Mouse (Mus musculus) CD4-positive naive resting alpha-beta T cell, adult 76 days (primary cell): ENCODE measurements around the gene Lin28a. TPM values are rescaled to one million over a fixed set of nuclear protein-coding genes. Genes with fewer than 3 reads are reported as not detected.

Experiments used
- total RNA-seq: library from RNA; stranded (reverse); gene quantifications from one replicate; pipeline ENCODE4 v1.2.4, GENCODE M21; 2023

The Lin28a gene
- total RNA-seq, result not detected

DNA sequence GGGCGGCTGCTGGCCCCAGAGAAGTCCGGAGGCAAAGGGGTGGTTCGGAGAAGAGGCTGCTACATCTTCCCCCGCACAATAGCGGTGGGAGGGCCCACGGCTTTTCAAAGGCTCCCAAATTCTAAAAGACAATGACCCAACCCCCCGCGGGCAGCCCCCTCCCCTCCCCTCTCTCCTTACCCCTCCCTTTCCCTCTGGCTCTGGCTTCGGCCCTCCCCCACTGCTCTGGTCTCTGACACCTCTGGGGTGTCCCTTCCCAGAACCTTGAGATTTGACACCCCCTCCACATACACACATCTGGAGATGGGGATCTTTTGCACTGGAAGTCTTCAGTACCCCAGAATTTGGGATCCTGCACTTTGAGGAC is at the start of gene Lin28a:
TSS of gene Lin28a (minus strand) at position 63 of the 367 bp plus-strand sequence.

DNA sequence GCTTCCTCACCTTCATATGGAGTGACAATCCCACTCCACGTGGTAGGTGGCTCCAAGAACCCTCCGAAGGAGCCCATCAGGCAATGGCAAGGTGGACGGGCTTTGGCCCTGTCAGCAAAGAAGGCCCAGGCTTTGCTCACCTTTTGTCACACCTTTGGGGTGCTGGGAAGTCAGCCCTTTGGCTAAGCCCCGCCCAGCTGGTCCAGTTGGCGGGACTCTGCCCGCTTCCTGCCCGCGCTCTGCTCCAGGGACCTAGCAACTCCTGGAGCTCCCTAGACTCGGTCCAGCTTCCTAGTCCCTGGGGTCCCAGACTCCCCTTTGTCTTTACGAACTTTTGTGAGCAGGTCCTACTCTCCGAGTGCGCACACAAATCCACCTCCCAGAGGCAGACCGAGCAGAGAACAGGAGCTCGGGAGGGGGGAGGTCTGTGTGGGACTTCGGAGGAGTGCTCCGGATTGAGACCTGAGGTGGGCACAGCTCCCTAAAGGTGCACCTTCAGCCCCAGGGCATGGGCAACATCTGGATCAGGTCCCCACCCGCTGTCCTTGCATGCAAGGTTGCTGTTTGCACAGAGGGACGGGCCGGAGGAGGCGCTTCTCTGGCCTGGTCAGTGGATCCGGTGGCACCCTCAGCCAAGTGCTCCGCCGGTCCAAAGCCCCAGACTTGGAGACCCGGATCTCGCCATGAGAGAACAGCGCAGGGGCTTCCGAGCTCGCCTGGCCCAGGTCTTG is 41.7 kb upstream of the Lin28a start, which contains the start of gene Crybg2:
TSS of gene Crybg2 (plus strand) at position 681 of the 731 bp plus-strand sequence.

DNA sequence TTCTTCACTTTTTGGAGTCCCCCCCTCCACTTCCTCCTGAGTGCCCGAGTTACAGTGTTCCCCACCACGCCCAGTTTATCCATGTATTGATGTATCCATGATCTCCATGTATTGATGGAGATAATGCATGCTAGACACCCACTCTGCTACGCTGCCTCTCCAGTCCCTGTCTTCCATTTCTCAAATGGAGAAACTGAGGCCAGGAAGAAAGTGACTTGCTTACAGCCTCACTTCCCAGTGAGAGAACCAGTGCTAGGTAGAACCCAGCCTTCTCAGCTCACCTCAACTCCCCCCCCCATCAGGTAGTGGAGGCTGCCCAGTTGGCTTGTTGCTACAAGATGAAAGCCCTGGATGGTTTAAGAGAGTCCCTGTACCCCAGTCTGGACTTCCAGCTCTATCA is 34.9 kb upstream of the Lin28a start, which contains the start of gene Zfp683:
TSS of gene Zfp683 (plus strand) at position 301 of the 400 bp plus-strand sequence.

DNA sequence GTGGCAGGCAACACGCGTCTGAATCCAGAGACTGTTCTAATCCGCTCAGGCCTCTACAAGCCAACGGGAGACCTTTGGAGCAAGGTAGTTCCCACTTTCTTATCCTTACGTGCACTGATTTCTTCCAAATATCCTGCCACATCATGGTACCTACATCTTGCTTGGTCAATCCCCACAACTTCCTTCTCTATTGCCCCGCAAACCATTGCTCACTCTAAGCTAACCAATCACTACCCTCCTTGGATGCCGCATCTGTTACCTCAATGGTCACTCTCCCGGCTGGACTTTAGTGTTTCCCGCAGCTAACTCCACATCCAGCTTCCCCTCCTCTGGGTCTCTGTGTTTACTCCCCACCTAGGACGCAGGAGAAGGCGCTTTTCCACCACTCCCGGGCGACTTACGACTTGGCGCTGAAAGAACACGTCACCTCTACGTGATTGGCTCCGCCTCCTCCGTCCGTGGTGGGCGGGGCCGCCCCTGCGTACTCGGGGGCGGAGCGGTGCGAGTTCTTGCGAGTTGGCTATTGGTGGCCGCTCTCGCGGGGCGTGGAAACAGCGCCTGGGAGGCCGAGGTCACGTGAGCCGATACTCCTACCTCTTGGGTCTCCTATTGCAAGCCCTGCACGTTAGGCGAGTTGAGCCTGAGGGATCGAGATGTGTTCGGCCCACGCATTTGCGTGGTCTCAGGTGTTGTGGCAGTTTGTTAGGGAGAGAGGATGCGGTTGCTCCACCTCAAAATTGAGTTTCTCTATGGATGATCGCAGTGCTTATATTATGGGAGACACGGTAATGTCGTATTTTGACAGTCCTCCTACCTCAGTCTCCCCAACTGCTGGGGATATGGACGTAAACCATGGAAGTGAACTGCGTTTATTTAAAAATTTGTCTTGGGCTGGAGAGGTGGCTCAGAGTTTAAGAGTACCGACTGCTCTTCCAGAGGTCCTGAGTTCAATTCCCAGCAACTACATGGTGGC is 17.9 kb downstream of the Lin28a start, which contains the start of gene Dhdds:
TSS of gene Dhdds (minus strand) at position 453 of the 973 bp plus-strand sequence.

DNA sequence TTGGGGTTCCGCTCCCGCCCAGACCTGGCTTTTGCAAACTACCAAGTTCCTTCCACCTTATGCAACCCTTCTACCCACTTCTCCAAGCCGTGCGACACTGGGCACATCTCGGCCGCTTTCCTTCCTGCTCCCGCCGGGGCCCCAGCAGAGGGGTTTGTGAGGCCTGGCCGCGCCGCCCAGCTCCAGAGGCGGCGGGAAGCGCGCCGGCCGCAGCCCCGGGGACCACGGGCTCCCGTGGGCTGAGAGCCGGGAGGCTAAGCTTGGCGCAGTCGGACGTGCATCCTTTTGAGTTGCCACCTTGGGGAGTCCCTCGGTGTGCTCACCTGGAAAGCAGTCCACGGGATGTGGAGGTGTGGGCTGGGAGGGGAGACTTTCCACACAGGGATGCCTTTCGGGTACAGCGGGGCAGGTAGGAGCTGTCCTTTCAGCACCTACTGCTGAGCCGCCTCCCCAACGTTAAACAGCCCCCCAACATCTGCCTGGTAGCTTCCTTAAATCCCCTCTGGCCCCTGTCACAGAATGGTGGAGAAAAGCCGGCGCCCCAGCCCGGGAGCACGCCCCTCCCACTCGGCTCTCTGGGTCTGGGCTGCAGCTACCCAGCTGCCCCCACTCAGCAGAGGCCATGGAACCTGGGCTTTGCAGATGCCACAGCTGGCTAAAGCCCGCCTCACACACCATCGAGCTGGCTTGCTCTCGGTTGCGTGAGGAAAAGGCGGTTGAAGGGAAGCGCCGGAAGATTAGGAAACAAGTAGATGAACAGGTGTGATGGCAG is 50.3 kb downstream of the Lin28a start, which contains the start of gene Hmgn2:
TSS of gene Hmgn2 (minus strand) at position 501 of the 772 bp plus-strand sequence.

Other genes with a start within 250 kb of the Lin28a start
- gene Rps6ka1, start 131.0 kb downstream of the Lin28a start, total RNA-seq, result 101 TPM
- gene Hmgn2, start 50.2 kb downstream of the Lin28a start, total RNA-seq, result 249 TPM
- gene Dhdds, start 17.9 kb downstream of the Lin28a start, total RNA-seq, result 26.4 TPM
- gene Zfp683, start 35.0 kb upstream of the Lin28a start, total RNA-seq, result 1.2 TPM
- gene Crybg2, start 42.0 kb upstream of the Lin28a start, total RNA-seq, result 16.4 TPM
- 832 TPM for gene Cd52, start 76.2 kb upstream of the Lin28a start, total RNA-seq
- 60.9 TPM for gene Ubxn11, start 83.7 kb upstream of the Lin28a start, total RNA-seq
- 417 TPM for gene Sh3bgrl3, start 109.9 kb upstream of the Lin28a start, total RNA-seq
- 29.9 TPM for gene Cep85, start 168.3 kb upstream of the Lin28a start, total RNA-seq
- not detected for gene Gm7534, start 184.2 kb upstream of the Lin28a start, total RNA-seq
- gene Catsper4, start 208.5 kb upstream of the Lin28a start, total RNA-seq, result not detected
- 0.50 TPM for gene Cnksr1, start 219.6 kb upstream of the Lin28a start, total RNA-seq
- gene E130218I03Rik, start 224.8 kb upstream of the Lin28a start, total RNA-seq, result not detected
- gene Zfp593, start 226.8 kb upstream of the Lin28a start, total RNA-seq, result 19.8 TPM
- gene Gm30191, start 228.1 kb upstream of the Lin28a start, total RNA-seq, result not detected
- gene Grrp1, start 235.3 kb upstream of the Lin28a start, total RNA-seq, result not detected